Mouse (Mus musculus): ENCODE measurements around the gene C2cd5. TPM values are rescaled to one million over a fixed set of nuclear protein-coding genes. Genes with fewer than 3 reads are reported as not detected.
A peak's percentile ranks its signal among the peaks of the same experiment; 100 is the strongest.

The C2cd5 gene
- polyA plus RNA-seq, 1 experiment from 2014 or later, result 25.2 TPM

DNA sequence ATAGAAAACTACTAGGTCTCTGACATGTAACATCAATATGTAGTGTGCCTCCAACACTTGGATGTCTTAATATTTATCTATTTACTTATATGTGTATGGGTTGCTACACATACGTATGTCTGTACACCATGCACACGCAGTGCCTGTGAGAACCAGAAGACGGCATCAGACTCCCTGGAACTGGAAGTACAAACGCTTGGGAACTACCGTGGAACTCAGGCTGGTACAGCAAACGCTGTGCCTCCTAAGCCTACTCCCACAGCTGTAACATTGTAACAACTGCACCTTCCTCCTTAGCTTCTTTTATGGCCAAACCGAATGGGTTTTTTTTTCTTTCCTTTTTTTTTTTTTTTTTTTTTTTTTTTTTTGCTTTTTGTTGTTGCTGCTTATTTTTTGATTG lies 10.4 kb upstream of the C2cd5 start:
- Histone ChIP-seq H3K9me3 (no peaks in the 10 kb centered on the region), H3K4me3 (no peak overlapping the region), H3K27ac (no peak overlapping the region), H3K9ac (no peak overlapping the region), H3K36me3 (no peaks in the 10 kb centered on the region), H3K4me1 (no peaks in the 10 kb centered on the region), H3K27me3 (no peaks in the 10 kb centered on the region), H3K4me2 (no peak overlapping the region)
- ATAC-seq (ENCODE audit: borderline replicate concordance, extremely low read depth, low FRiP score, low TSS enrichment), result no peak
- 79% methylated on average over 7 of the region's 7 CpGs for WGBS

GRCm38 (mm10) chr6:143109622-143110218 lies 9.8 kb upstream of the C2cd5 start:
- Histone ChIP-seq H3K36me3 (no peaks in the 10 kb centered on the region), H3K4me2 (no peak overlapping the region), H3K4me1 (no peaks in the 10 kb centered on the region), H3K27ac (no peak overlapping the region), H3K9me3 (no peaks in the 10 kb centered on the region), H3K4me3 (no peak overlapping the region), H3K9ac (no peak overlapping the region), H3K27me3 (no peaks in the 10 kb centered on the region)
- WGBS, result 69% methylated on average over 16 of the region's 16 CpGs
- no peak for ATAC-seq (ENCODE audit: borderline replicate concordance, extremely low read depth, low FRiP score, low TSS enrichment)

- ATAC-seq (ENCODE audit: borderline replicate concordance, extremely low read depth, low FRiP score, low TSS enrichment), result no peak
- Histone ChIP-seq H3K4me2 (no peak overlapping the region), H3K4me3 (no peak overlapping the region), H3K27ac (no peak overlapping the region), H3K9ac (no peak overlapping the region), H3K9me3 (no peaks in the 10 kb centered on the region), H3K27me3 (no peaks in the 10 kb centered on the region), H3K4me1 (no peaks in the 10 kb centered on the region), H3K36me3 (no peaks in the 10 kb centered on the region)
- 79% methylated on average over 13 of the region's 13 CpGs for WGBS
Observed at GRCm38 (mm10) chr6:143108031-143108430, 8.1 kb upstream of the C2cd5 start.

DNA sequence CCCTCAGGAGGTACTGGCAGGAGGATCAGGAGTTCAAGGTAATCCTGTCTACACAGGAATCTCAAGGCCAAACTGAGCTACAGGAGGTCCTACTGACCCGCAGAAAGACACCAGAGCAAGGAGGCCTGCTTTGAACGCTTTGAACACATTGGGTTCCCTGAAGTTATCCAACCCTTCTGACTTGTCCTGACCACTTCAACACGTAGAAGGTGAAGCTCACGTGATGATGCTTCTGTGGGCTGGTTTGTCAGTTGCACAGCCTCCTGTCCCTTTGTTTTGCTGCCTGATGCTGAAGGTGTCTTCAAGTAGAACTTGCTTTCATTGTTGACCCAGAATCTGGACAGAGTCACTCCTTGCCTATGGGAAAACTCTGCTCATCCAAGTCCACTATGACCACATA lies 7.7 kb upstream of the C2cd5 start:
- no peaks in the 10 kb centered on the region for H3K27me3 ChIP-seq
- H3K9ac ChIP-seq, result no peak overlapping the region
- H3K4me2 ChIP-seq, result no peak overlapping the region
- H3K27ac ChIP-seq, result no peak overlapping the region
- H3K4me3 ChIP-seq, result no peak overlapping the region
- 88% methylated on average over 4 of the region's 4 CpGs for WGBS
- no peaks in the 10 kb centered on the region for H3K9me3 ChIP-seq
- no peaks in the 10 kb centered on the region for H3K4me1 ChIP-seq
- H3K36me3 ChIP-seq, result no peaks in the 10 kb centered on the region
- no peak for ATAC-seq (ENCODE audit: borderline replicate concordance, extremely low read depth, low FRiP score, low TSS enrichment)

GRCm38 (mm10) chr6:143105766-143106165 lies 5.8 kb upstream of the C2cd5 start:
- H3K9ac ChIP-seq, result no peak overlapping the region
- no peak overlapping the region for H3K4me3 ChIP-seq
- H3K9me3 ChIP-seq, result no peaks in the 10 kb centered on the region
- H3K4me2 ChIP-seq, result no peak overlapping the region
- no peaks in the 10 kb centered on the region for H3K27me3 ChIP-seq
- no peak overlapping the region for H3K27ac ChIP-seq
- H3K4me1 ChIP-seq, result no peaks in the 10 kb centered on the region
- H3K36me3 ChIP-seq, result no peaks in the 10 kb centered on the region
- WGBS, result 67% methylated on average over 3 of the region's 3 CpGs
- no peak for ATAC-seq (ENCODE audit: borderline replicate concordance, extremely low read depth, low FRiP score, low TSS enrichment)

DNA sequence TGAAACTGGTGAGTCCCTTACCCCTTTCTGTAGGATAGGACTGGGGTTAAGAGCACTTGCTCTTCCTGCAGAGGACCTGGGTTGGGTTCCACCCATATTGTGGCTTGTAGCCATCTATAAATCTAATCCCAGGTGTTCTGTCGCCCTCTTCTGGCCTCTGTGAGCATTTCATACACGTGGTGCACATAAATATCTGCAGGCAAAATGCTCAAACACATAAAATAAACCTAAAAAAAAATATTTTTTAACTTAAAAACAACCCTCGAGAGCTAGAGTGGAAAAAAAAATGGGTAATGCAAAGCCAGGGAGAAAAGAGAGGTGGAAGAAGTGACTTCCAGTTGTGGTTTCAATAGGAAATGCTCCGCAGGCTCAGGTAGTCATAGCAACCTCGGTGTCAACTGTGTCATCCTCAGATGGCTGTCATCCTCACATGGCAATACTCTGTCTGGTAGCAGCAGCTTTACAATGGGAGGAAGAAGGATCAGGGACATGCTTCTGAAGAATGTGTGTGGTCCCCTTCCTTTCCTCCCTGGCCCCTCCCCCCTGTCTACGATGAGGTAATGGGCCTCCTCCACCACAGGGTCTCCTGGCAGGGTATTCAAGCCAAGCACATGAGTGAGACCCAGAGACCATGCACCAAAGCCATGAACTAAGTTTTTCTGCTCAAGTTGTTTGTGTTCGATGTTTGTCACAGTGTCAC lies 4.2 kb upstream of the C2cd5 start:
- no peak for ATAC-seq (ENCODE audit: borderline replicate concordance, extremely low read depth, low FRiP score, low TSS enrichment)
- Histone ChIP-seq H3K9me3 (no peaks in the 10 kb centered on the region), H3K4me3 (no peak overlapping the region), H3K4me1 (peaks cover under 1% of the 10 kb centered on the region; the same call in 1 of the 2 replicates), H3K4me2 (no peak overlapping the region), H3K27ac (no peak overlapping the region), H3K9ac (no peak overlapping the region), H3K27me3 (no peaks in the 10 kb centered on the region), H3K36me3 (no peaks in the 10 kb centered on the region)
- 65% methylated on average over 7 of the region's 7 CpGs for WGBS

DNA sequence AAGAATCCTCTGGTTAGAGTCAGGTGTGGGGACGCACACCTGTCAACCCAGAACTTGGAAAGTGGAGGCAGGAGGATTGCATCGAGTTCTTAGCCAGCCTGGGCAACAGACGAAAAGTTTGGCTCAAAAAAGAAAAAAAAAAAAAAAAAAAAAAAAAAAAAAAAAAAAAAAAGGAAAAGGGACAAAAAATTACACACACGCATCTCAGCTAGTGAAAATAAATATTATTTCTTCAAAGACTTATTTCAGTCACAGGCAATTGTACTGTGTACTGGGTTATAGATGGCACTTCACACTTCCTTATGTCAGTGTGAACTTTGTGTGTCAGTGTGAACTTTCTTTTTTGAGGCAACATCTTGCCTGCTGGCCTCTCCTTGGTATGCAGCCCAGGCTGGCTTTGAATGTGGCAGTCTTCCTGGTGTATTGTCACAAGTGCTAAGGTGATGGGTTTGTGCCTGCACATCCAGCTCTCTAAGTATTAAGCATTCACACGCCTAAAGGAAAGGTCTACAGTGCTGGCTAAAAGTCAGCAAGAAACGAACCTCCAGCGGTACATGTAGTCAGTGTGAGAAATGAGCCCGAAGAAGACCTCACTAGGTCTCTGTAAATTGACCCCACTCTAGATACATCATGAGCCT lies 656 bp upstream of the C2cd5 start:
- 34% methylated on average over 8 of the region's 8 CpGs for WGBS
- H3K27me3 ChIP-seq, result no peaks in the 10 kb centered on the region
- H3K36me3 ChIP-seq, result 0 out of 2 replicates have a peak, but pooled peaks cover 6% of the 10 kb centered on the region
- peaks cover 8% of the 10 kb centered on the region; the same call in 1 of the 2 replicates for H3K4me1 ChIP-seq
- no peak for ATAC-seq (ENCODE audit: borderline replicate concordance, extremely low read depth, low FRiP score, low TSS enrichment)
- H3K4me2 ChIP-seq, result peak overlapping the region; percentile 89
- peak overlapping the region; percentile 87 for H3K4me3 ChIP-seq
- no peak overlapping the region for H3K27ac ChIP-seq
- peak overlapping the region; percentile 78 for H3K9ac ChIP-seq
- H3K9me3 ChIP-seq, result no peaks in the 10 kb centered on the region

- WGBS, result 0% methylated on average over 32 of the region's 32 CpGs
- Histone ChIP-seq H3K4me1 (peaks cover 8% of the 10 kb centered on the region; the same call in 1 of the 2 replicates), H3K27ac (peak overlapping the region; percentile 92), H3K9me3 (no peaks in the 10 kb centered on the region), H3K4me2 (peak overlapping the region; percentile 89), H3K9ac (peak overlapping the region; percentile 78), H3K4me3 (peak overlapping the region; percentile 87), H3K36me3 (0 out of 2 replicates have a peak, but pooled peaks cover 6% of the 10 kb centered on the region), H3K27me3 (no peaks in the 10 kb centered on the region)
- peak; percentile 75 for ATAC-seq (ENCODE audit: borderline replicate concordance, extremely low read depth, low FRiP score, low TSS enrichment)
Observed at GRCm38 (mm10) chr6:143099281-143099680, 660 bp downstream of the C2cd5 start.

- ATAC-seq (ENCODE audit: borderline replicate concordance, extremely low read depth, low FRiP score, low TSS enrichment), result no peak
- Histone ChIP-seq H3K27me3 (no peaks in the 10 kb centered on the region), H3K27ac (no peak overlapping the region), H3K4me1 (peaks cover 8% of the 10 kb centered on the region; the same call in 1 of the 2 replicates), H3K36me3 (0 out of 2 replicates have a peak, but pooled peaks cover 9% of the 10 kb centered on the region), H3K9me3 (no peaks in the 10 kb centered on the region), H3K4me2 (no peak overlapping the region), H3K4me3 (no peak overlapping the region), H3K9ac (no peak overlapping the region)
- WGBS, result 73% methylated on average over 11 of the region's 11 CpGs
Observed at GRCm38 (mm10) chr6:143095126-143095525, 4.8 kb downstream of the C2cd5 start.

DNA sequence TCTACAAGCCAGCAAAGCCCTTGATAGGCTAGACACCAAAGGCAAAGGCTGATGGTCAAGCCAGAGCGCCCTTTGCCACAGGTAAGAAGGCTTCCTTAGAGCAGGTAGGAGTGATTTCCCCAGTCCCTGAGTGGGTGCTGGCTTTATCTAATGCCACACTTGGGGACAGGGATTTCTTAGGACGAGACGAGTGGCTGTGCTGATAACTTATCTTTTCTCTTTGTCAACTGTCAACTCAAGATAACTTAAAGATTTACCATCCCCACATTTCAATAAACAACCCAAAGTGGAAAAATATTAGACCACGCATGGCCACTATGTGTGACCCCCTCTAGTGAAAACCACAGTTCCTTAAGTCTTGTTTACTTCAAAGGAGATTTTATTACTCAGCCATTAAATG lies 7.1 kb downstream of the C2cd5 start:
- Histone ChIP-seq H3K36me3 (peaks cover 23% of the 10 kb centered on the region), H3K27me3 (no peaks in the 10 kb centered on the region), H3K4me2 (no peak overlapping the region), H3K4me3 (no peak overlapping the region), H3K9me3 (no peaks in the 10 kb centered on the region), H3K4me1 (no peaks in the 10 kb centered on the region), H3K27ac (no peak overlapping the region), H3K9ac (no peak overlapping the region)
- 47% methylated on average over 4 of the region's 4 CpGs for WGBS
- ATAC-seq (ENCODE audit: borderline replicate concordance, extremely low read depth, low FRiP score, low TSS enrichment), result no peak

DNA sequence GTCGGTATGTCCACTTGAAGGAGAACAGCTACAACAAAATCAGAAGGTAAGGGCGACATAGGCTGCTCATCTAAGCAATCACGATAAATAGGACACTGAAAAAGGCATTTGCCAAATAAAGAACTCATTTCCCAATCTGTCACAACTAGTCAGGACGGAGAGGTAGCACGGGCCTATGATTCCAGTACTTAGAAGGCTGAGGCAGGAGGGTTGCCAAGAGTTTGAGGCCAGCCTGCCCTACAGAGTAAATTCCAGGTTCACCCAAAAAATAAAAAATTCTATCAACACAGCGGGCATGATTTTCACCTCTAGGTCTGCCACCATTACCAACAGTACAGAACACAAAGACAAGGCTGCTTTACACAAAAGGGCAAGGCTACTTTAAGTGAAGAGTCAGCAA lies 8.9 kb downstream of the C2cd5 start:
- ATAC-seq (ENCODE audit: borderline replicate concordance, extremely low read depth, low FRiP score, low TSS enrichment), result no peak
- Histone ChIP-seq H3K4me2 (no peak overlapping the region), H3K9me3 (no peaks in the 10 kb centered on the region), H3K4me1 (no peaks in the 10 kb centered on the region), H3K4me3 (no peak overlapping the region), H3K27me3 (no peaks in the 10 kb centered on the region), H3K9ac (no peak overlapping the region), H3K27ac (no peak overlapping the region), H3K36me3 (peaks cover 28% of the 10 kb centered on the region)
- WGBS, result 96% methylated on average over 6 of the region's 6 CpGs

GRCm38 (mm10) chr6:143087332-143087731 lies 12.6 kb downstream of the C2cd5 start:
- Histone ChIP-seq H3K9me3 (no peaks in the 10 kb centered on the region), H3K4me1 (no peaks in the 10 kb centered on the region), H3K36me3 (peaks cover 45% of the 10 kb centered on the region), H3K27me3 (no peaks in the 10 kb centered on the region), H3K27ac (no peak overlapping the region), H3K9ac (no peak overlapping the region), H3K4me3 (no peak overlapping the region), H3K4me2 (no peak overlapping the region)
- WGBS, result 90% methylated on average over 4 of the region's 4 CpGs
- no peak for ATAC-seq (ENCODE audit: borderline replicate concordance, extremely low read depth, low FRiP score, low TSS enrichment)

Data from lung, embryonic 15.5 days (tissue).